Mouse (Mus musculus) ES-CJ7 (cell line): ENCODE results near the gene Ppm1f.
"Not testable (repeated sequence)": the region's sequence is repeated elsewhere in the genome, so short reads cannot be mapped to it uniquely, and the experiment has no call there.

Experiments
- DNase-seq: peaks from one replicate; pipeline ENCODE4 v3.0.0; 2011; ENCODE audit warnings: low read depth, low spot score

Gene Ppm1f

DNA sequence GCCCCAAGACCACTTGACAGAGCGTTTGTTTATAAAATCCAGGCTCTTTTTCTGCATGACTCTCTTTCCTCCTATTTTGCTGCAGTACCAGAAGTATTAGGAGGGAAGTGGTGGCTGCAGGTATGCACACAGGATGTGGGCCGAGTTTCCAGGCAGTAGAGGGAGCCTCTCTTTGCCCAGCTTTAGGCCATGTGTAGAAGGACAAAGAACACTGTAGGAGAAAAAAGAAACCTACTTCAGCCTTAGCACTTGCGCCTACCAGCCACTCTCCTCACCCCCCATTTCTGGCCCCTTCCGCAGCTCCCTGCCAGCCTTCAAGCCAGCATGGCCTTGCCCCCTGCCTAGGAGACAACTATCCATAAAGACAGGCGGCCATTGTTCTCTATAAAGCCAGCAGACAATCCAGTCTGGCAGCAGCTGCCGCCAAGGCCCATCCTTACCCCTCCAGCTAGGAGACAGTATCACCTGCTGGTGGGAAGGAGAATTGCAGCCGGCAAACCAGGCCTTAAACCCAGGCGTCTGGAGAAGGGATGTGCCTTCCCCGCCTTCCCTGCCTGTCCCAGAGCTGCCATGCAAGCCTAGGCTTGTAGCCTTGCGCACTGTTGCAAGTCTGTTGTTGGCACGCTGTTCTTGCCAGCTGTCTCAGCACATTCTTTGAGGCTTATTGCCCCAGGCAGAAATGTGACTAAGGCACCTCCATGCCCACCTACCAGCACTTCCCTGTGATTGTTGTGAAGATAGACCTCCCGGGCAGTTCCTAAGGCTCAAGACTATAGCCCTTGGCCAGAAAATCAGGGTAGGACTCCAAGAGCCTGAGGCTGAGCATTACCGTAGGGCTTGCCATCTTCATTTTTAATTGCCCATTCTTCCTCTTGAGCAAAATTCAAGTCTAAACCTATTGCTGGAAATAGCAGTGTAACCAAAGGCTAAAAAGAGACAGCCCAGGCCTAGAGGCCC, 15.7 kb downstream of the Ppm1f start:
- DNase-seq: peak; percentile 91

DNA sequence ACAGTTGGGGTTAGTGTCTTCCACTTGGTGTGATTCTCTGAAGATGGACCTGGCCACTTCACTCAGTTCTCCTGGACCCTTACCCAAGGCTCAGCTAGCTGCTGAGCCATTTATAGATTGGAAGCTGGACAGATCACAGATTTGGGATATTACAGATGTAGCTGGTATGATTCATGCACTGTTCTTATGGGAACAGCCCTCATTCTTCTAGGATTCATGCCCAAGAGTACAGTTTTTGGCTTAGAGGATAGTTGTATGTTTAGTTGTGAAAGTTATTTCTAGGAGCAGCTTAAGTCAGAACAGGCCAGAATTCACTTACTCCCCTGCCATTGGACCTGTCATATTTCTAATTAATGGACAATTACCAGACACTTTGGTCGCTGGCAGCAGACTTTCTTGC, 17.2 kb downstream of the Ppm1f start:
- DNase-seq: no peak

DNA sequence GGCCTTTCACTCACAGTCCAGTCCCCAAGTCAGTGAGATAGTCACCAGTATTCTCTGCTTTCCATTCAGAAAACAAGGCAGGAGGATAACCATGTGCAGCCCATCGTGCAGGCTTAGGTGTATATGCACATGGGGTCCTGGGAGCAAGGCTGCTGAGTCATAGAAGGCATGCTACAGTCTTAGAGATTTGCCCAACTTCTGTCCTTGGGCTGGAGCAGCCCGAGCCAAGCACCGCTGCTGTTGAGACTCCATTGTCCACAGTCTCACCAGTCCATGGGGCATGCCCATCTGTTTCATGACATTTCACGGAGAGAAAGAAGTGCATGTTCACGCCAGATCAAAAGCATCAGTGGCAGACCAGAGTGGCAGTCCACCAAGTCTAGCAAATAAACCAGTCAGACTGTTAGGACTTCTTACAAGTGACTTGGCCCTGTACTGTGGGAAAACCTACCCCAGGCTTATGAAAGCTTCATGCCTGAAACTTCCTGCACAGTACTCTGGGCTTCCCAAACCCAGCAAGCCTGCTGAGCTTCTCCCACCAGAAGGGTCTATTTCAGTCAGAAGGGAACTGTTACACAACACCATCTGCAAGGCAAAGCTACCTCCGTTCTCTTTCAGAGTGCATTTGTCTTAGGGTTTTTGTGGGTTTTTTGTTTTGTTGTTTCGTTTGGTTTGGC, 22.3 kb downstream of the Ppm1f start:
- no peak for DNase-seq

DNA sequence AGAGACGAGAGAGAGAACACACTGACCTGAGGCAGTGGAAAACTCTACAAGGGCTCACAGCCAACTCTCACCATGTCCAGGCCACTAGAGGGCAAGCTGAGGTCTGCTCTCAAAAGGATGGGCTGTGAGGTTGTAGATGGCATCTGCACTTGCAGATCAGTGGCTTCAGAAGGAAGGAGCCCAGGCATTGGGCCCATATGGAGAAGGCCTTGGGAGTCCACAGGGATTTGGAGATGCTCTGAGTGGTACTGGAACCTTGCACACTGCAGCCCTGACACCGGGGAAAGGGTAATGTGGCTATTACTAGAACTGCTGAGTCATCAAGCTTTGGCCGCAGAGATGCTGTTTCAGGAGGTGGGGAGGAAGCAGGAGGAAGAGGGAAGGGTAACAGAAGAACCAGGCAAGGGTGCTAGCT, 24.8 kb downstream of the Ppm1f start:
- DNase-seq: peak; percentile 64

DNA sequence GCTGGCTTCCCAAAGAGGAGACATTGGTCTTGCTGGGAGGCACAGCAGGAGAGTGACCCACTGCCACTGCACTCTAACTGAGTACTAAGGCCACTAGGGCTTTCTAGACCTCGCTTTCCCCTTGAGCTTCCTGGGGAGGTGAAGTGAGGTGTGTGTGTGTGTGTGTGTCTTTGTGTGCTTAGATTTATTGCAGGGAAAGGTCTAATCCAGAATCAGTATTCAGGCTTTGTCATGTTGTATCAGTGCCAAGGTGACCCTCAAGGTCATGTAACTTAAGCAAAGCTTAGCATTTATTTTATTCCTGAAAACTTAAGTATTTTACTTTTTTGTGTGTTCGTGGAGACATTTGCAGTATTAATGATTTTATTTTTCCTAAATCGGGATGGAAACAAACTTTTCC, 28.2 kb downstream of the Ppm1f start:
- no peak for DNase-seq

DNA sequence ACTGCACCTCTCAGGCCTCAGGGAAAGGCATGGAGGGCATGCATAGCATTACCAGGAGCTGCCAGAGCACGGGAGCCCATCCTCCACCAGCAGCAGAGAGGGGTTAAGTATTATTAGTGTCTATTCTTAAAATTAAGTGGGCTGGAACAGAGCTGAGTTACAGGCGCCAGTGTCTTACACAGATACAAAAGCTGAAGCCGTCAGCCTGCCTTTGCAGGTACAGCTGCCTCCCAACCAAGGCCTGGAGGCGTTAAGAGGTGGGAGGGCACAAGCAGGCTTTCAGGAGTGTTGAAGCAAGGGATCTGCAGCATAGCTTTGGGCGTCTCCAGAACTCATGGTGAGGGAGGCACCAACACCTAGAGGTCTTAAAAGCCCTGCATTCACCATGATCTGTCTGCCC, 30.3 kb downstream of the Ppm1f start:
- DNase-seq: no peak

DNA sequence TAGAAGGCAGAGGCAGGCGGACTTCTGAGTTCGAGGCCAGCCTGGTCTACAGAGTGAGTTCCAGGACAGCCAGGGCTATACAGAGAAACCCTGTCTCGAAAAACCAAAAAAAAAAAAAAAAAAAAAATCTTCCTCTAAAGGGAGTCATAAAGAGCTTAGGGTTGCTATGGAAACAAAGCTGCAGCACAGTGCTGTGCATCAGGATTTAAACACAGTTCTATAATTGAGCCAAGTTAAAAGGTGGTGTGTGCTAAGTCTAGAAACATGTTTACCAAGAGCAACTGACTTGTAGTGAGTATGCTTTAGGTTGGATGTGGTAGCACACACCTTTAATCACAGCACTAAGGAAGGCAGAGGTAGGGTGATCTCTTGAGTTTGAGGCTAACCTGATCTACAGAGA, 32.6 kb downstream of the Ppm1f start:
- not testable (repeated sequence) for DNase-seq

DNA sequence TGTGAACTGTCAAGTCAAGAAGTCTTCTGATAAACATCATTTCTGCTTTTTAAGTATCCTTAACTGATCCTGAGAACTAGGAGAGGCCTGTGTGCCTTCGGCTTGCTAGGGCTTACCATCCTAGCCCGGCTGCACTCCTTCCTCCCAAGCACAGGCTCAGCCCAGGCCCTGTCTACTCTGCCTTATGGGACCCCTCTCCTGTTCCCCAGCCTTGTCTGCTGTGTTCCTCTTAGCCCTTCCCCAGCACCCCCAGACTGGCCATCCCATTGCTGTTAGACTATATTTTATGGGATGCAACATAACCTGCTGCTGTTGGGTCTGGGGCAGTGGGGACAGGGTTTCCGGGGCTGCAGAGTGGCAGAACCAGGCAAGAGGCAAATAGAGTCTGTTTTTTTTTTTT, 34.1 kb downstream of the Ppm1f start:
- no peak for DNase-seq

DNA sequence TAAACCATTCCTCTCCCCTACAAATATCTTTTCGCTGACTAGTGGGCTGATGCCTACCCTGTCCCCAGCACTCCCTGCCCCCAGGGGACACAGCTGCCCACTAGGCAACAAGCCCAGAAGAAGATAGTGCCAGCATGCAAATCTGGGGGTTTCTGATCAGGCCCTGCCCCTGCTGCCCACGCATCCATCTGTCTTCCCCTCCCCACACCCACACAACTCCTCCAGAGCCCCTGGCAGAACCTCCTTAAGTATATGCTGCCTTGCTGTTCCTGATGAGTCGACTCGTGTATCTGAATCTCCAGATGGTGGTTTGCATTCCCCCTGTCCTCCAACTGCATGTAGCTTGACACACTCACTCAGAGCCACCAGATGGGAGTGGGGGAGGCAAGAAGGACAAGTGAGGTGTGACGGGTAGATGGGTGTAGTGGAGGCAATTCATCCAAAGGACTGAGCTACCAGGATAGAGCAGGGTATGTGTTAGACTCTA, 34.6 kb downstream of the Ppm1f start:
- DNase-seq: no peak

DNA sequence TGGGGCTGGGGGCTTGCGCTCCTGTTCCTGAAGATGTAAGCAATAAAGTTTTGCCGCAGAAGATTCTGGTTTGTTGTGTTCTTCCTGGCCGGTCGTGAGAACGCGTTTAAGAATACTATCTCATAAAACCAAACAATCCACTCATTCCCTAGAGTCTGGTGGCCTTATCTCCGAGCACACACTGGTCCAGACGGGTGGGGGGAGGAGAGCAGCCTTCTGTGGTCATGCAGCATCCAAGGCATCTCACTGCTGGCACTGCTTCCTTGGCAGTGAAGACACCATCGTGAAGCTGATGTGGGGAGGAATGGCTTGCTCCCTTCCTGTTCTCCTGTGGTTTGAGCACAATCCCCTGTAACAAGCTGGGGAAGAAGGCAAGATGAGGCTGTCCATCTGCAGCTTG, 43.3 kb downstream of the Ppm1f start:
- DNase-seq: no peak

DNA sequence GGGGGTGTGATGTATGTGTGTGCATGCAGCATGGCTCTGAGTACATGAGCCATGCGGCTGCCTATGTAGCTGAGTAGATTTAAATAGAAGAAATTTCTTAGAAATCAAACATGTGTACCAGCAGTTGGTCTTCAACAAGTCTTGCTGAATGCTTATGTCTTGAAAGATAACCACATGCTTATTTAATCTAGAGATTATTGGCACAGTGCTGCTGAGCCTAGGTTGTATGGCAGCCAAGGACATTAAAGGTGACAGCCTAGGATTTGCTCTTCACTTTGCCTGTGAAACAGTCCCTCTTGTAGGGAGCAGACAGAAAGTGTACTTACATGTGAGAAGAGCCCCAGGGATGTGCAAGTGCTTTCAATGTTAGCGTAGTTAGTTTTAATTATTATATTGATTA, 44.8 kb downstream of the Ppm1f start:
- no peak for DNase-seq

DNA sequence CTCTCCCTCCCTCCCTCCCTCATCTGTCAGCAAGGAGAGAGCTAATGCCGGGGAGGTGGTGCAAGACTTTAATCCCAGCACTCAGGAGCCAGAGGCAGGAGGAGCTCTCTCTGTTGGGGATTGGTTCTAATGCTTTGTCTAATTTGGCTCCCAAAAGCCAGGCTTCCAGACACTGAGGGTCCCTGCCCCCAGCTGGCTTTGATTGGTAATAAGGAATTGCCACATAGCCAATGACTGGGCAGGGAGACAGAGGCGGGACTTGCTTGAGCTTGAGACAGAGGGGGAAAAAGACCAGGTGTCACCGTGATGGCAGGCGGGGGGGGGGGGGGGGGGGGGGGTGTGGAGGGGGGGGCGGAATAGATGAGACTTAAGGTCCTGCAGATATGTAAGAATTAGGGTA, 62.3 kb downstream of the Ppm1f start:
- peak; percentile 75 for DNase-seq

DNA sequence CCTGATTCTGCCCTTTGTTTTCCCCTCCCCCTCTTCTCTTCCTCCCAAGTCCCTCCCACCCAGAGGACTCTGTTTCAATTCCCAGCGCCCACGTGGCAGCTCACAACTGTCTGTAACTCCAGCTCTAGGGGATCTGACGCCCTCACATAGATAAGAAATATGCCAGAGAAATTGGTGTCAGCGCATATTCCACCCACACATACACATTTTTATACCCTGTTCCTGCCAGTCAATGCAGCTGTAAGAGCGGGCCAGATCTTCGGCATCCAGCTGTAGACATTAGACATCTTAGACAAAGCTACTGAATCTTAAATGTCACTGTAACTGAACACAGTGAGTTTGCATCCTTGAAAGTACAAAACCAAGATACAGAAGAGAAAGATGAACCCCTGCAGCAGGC, 63.6 kb downstream of the Ppm1f start:
- DNase-seq: peak; percentile 49

DNA sequence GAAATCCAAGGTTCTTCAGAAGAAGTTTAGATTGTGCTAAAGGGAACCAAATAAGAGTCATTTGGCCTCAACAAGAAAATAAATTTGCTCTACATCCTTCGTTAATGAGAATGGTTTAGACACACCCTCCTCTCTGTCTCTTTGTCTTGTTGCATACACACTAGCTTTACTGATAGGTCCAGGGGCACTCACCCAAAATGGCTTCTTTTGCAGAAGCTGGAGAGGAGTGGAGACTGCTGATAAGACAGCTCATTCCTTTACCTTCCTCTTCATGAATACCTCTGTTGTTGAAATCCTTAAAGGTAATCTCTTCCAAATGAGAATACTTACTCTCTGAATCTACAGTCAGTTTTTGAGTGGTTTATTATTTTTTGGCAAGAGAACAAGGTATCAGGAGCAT, 68.9 kb downstream of the Ppm1f start:
- DNase-seq: no peak

DNA sequence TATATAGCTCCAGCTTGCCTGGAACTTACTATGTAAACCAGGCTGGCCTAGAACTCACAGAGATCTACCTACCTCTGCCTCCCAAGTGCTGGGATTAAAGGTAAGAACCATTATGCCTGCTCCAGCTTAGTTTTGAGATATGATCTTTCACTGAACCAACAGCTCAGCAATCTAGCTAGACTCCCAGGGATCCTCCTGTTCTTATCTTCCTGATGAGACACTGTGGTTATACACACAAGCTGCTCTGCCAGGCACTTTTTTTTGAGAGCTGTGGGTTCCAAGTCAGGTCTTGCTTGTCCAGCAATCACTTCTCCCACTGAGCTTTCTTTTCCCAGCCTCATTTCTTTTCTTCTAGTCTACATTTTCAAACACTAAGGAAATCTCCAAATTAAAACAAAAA, 70.0 kb downstream of the Ppm1f start:
- DNase-seq: no peak
